Mouse (Mus musculus): ENCODE measurements around the gene Hs3st5.

Gene Hs3st5

DNA sequence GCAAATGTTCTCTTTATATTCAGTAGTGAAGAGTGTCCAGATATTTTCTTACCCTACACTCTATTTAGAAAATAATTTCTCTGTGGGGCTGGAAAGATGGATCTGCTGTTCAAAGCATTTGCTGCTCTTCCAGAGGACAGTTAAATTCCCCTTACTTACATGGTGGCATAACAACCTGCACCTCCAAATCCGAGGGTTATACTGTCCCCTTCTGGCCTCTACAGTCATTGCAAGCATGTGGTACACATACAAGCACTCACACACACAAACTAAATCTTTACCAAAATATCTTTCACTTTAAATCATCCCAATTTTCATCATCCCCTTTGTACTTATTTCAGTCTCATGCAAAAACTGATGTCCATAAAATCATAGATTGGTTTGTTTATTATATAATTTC is 275.0 kb downstream of the Hs3st5 start:
- no peak for ATAC-seq (ENCODE audit: insufficient number of reproducible peaks, low FRiP score, low TSS enrichment)

DNA sequence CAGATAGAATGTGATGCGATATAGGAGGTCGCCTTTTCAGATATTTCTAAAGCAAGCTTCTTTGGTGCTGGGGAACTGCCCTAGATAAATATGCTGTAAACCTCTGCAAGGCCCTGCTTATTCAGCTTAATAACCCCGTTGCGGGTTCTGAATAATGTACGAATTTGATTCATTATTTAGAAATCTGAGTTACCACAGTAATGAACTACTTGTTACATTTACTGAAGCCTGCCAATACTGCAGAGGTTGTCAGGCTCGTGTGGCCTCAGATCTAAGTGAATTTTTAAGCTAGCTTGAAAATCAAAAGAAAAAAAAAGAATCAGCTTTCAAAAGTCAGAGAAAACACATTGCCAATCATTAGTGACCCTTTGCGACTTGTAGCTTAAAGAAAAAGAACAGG is 280.4 kb downstream of the Hs3st5 start:
- no peak for ATAC-seq (ENCODE audit: insufficient number of reproducible peaks, low FRiP score, low TSS enrichment)

DNA sequence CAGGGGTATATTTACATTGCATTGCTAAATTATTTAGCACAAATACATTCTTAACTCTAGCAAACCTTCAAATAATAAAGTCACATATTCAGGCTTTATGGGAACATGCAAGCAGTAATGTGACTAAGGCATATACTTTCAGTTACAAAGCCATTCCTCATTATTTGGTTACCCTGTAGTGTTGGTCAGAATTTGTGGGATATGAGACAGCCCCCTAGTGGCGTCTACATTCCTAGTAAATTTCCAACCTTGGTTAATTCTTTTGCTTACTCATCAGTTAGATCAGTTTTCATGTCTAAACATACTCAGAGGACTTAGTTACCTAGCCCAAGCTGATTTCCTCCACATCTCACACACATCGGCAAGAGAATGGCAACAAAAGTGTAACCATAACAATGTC is 285.2 kb downstream of the Hs3st5 start:
- ATAC-seq (ENCODE audit: insufficient number of reproducible peaks, low FRiP score, low TSS enrichment): 0 out of 2 replicates have a peak, but pooled peaks have one; percentile 38

DNA sequence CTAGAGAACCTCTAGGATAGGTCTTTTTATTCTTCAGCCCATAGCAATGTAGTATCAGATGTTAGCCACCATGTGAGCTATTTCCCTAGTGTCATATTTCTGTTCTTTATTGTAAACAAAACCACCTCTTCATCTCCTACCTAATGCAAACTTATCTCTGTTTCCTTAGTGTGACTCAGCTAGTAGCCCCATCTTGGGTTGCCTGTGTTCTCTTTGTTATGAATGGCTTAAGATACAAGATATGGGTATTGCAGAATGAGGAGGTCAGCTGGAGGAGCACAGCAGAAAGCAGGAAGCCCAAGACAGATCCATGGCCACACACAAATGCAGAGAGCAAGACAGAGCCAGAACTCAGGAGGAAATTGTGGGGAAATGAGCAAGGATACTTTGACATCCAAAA is 288.7 kb downstream of the Hs3st5 start:
- ATAC-seq (ENCODE audit: insufficient number of reproducible peaks, low FRiP score, low TSS enrichment): no peak

DNA sequence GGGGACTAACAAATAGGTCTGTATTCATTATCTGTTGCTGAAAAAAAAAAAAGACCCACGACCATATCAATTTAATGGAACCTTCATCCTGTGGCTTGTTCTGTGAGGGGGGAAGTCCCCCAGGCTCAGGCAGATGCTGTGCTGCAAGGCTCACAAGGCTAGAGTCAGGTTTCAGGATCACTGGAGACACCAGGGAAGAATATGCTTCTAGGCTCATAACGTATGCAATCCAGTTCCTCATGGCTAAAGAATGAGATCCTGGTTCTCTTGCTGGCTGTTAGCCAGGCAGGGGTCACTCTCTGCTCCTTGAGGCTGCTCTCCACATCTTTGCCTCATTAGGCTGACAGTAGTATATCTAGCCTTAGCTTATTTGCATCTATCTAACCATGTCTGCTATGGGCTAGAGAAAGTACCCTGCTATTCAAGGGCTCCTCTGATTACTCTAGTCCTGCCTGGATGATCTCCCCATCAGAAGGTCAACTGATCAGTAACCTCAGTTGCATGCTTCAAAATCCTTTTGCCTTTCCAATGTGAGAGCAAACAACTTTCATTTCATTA is 294.4 kb downstream of the Hs3st5 start:
- ATAC-seq (ENCODE audit: insufficient number of reproducible peaks, low FRiP score, low TSS enrichment): no peak

DNA sequence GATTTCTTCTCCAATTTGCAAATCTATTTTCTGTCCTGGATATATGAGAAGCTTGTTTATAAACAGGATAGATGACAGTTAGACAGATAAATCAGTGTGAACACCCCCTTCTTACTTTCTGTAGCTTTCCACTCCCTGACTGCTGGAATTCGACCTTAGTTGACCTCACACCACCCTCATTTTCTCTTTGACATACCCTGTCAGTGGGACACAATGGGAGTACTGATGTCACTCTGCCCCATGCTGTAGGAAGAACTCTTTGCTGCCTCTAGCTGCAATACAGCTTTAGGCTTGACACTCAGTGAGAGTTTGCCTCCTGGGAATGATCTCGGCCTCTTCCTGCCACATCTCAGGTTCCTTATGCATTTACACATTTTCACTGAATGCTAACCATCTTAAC is 297.1 kb downstream of the Hs3st5 start:
- no peak for ATAC-seq (ENCODE audit: insufficient number of reproducible peaks, low FRiP score, low TSS enrichment)

DNA sequence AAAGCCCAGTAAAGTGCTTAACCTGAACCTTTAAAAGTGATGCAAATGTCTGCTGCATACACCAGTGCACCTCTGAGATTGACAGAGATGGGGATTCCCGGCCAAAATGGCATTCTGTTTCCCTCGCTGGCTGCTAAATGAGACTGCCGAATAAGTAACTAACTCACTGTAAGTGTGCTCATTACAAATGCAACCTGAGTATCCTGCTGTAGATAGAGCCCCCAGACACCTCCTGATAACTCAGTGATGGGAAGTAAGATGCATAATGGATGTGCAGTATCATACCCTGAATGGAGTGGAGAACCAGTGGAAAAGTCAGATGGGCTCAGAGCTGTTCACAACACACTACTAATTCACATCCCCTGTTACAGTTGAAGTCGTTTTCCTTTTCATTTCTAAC is 298.7 kb downstream of the Hs3st5 start:
- ATAC-seq (ENCODE audit: insufficient number of reproducible peaks, low FRiP score, low TSS enrichment): no peak

DNA sequence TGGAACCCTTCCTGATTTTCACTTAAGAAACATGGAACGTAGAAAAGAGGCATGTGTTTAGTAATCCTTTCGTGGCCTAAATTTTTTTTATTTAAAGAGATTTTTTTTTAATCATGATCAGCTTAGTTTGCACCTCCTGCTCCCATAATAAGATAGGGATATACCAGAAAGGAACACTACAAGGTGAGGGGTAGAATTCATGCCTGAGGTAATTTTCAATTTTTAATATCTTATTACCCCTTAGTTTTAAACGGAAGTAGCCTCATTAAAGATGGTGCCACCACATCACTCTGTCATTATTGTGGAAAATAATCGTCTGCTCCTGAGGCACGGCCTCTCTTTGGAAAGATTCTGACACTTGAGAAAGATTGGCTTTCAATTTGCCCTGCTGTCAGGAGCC is 299.2 kb downstream of the Hs3st5 start:
- no peak for ATAC-seq (ENCODE audit: insufficient number of reproducible peaks, low FRiP score, low TSS enrichment)

DNA sequence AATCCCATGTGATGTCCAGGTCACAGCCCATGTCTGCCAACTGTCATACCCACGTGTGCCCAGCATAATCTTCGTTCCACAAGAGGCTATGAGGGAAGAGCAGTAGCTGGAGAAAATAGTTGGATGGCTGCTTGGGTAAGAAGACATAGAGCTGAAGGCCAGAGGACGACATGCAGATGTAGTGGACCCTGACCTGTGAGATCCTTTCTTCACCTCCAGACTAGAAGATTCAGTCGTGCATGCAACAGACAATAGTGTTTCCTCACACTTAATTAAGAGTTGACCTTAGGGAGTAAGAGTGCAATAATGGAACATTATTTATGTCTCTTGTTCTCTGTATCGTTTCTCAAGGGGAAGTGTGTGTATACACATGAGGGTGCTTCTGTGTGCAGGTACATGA is 300.4 kb downstream of the Hs3st5 start:
- no peak for ATAC-seq (ENCODE audit: insufficient number of reproducible peaks, low FRiP score, low TSS enrichment)

DNA sequence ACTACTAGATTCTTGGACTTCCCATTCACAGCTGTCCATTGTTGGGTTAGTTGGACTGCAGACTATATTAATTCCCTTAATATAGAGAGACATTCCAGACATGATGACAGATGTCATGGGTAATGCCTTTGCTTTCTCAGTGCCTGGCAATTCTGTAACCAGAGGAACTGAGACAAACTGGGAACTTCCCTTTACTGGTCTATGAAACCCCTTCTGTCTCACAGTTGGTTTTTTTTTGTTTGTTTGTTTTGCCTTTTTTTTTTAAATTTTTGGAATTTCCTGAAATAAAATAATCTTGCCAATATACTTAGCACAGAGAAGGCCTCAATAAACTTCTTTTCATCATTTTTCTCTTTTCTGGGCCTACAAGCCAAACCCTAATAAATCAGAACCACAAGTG is 312.3 kb downstream of the Hs3st5 start:
- ATAC-seq (ENCODE audit: insufficient number of reproducible peaks, low FRiP score, low TSS enrichment): no peak

DNA sequence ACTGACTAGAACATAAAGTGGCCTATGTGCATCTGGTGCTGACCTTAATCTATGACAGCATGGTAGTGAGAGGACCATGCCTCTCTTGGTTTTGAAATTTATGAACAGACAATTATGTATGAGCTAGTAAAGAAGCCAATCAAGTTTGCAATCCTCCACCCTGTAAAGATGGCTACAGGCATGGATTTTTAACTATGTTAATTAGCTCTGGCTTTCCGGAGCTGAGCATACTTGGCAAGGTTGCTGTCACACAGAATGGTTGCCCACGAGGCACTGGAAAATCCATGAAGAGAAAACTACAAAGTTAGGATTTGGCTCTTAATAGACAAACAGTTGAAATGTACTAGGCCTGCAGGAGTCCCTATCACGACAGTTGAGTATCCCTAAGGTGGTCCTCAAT is 322.5 kb downstream of the Hs3st5 start:
- ATAC-seq (ENCODE audit: insufficient number of reproducible peaks, low FRiP score, low TSS enrichment): no peak

DNA sequence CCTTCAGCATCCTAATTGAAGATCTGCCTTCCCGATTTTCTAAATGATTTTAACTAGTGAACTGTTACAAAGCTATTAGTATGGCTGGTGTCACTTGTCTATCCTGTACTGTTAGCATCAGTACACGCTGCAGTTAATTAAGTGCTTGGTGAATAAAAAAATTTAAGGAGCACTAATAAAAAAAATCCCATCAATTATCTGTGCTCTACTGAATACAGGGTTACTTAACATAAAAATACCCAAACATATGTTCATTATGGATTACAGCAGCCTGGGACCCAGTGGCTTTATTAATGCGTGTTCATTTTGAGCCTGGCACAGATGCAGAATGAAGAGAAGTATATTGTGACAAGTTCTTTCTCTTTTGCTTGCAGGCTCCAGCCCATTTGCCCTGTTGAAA is 325.6 kb downstream of the Hs3st5 start:
- no peak for ATAC-seq (ENCODE audit: insufficient number of reproducible peaks, low FRiP score, low TSS enrichment)

DNA sequence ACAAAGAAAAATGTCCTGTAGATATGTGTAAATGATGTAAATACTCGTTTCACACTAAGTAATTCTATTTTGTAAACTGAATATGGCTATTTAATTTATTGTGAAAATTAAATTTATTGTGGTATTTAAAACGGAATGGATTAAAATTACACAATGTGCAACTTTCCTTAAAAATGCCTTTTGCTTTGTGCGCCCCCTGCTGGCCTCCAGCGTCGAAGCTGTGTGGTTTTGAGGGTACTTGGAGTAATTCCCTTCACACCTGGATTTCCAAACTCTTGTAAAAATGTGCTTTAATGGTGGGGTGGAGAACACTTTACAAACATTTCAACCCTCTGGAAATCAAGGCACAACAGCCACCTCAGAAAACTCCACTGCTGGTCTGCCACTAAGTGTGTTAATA is 327.6 kb downstream of the Hs3st5 start:
- ATAC-seq (ENCODE audit: insufficient number of reproducible peaks, low FRiP score, low TSS enrichment): no peak

DNA sequence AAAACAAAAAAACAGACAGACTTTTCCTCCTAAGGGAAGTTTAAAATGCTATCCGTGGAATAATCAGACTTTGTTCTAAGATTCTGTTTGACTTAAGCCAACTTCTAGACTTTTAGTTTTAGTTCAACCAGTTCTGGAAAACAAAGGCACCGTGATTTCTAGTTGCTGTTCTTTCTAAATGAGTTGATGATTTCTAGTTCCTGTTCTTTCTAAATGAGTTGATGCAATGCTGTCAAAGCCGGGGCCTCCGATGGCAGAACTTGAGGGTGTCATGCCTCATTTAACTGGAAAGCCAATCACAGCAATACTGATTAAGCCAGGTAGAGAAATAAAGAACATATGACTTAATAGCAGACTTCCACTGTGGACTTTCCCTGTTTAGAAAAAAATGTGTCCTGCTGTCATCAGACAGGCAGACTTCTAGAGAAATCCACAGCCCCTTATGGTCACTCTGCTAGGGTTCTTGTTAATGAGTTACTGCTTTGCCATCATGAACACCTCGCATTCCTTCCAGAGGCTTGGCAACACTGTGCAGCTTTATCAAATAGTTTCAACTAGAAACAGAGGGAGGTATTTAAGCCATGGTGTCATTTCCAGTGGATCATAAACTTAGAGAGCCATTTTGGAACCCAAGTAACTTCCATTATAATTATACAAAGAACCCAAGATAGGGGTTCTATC is 329.4 kb downstream of the Hs3st5 start:
- no peak for ATAC-seq (ENCODE audit: insufficient number of reproducible peaks, low FRiP score, low TSS enrichment)

DNA sequence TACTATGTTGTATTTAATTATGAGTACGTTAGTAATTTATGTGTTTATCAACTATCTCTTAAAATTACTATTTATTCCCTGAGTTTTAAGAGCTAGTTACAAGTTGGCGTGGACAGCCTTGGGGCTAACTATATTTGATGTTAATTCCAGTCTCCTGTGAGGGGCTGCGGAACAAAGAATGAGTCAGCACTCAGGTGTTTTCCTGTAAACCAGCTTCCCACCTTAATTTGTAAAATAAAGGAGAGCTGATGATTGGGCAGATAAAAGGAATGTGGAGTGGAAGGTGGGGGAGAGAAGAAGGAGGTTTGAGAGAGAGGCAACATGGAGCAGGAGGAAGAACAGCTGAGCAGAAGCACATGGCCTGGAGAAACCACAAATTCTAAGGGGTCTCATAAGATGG is 343.6 kb downstream of the Hs3st5 start:
- no peak for ATAC-seq (ENCODE audit: insufficient number of reproducible peaks, low FRiP score, low TSS enrichment)

DNA sequence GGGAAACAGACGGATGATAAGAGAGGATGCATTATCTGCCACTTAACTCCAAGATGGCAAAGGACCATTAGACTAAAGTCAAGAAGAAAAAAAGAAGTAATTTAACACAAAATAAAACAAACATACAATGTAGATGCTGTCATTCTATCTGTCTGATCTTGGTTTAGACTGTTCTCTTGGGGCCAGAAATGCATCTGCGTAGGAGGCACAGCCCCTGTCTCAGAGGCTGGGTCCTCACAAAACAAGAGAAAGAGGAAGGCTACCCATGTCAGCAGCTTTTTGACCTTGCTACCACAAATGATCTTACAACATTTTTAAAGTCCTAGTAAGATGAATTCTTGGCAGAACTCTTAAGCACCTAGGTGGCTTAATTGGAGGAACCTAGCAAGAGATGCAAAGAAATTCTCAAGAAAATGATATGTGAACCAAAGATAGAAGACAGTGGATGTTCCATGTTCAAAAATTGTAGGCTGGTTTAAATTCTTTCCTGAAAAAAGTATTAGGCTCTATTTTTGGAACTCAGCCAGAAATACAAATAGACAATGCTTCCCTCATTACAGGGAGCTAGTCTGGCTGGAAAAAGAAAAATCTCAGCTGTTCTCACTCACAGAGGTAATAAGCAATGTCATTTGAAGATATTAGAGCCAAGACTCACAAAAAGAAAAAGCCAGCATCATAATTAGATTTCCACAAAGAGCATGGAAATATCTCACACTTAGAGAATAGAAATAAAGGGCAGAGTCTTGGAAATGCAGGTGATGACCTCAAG is 355.7 kb downstream of the Hs3st5 start:
- ATAC-seq (ENCODE audit: insufficient number of reproducible peaks, low FRiP score, low TSS enrichment): no peak
